Mouse (Mus musculus): ENCODE results near the gene Fam13a.
A peak's percentile ranks its signal among the peaks of the same experiment; 100 is the strongest.

Gene Fam13a

DNA sequence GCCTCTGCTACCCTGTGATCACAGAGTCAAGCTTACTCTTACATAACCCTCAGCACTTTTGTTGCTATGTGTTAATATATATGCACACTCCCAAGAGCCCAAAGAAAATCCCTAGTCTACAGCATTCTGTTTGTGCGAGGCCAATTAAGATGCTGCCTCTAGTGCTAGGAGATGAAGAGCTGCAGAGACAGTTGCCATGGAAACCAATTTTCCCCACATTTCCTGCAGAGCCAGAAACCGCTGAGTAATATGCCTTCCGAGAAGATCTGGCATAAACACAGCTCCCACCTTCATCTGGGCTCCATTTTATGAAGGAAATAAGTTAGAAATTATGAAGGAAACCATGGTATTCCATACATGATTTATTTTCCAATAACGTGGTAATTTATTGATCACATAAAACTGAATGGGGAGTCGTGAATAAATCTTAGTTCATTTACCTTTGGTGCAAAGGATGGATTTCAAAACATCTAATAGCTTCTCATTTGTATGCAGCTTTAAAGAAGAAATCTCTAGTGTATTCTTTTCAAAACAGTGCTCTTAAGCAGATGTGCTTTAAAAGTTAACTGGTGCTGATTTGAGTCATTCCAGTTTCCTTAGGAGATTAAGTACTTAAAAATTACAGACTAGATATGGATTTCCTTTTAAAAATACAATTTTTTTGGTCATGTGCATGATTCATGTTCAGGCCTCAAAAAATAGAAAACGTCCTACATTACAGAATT lies 91.0 kb downstream of the Fam13a start:
- no peak for DNase-seq (ENCODE audit: low spot score)

DNA sequence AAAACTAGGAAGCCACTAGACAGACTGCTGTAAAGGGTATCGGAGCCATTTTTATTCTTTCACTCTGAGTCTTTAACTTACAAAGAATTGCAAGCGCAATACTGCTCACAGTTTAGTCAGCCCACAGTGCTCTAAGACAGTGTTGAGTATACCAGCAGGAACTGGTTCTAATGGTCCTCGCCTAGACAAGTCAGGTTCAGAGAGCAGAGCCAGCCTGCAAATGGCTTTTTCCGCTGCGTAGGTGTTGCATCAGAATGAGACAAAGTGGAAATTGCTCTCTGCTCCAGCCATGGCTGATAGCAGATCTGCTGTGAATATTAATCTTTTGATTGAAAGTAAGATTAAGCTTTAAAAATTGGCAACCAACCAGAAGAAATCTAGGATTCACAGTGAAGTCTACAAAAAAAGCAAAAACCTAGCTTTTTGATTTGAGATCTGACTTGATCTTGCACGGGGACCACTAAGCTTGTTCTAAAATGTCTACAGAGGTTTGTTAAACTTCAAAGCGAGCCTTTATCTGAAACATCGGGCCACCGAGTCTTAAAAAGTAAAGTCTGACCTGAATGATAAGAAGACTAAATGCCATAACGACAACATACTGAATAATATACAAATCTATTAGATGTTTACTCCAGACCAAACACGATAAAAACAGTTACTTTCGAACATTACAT lies 91.7 kb downstream of the Fam13a start:
- no peak for DNase-seq (ENCODE audit: low spot score)

DNA sequence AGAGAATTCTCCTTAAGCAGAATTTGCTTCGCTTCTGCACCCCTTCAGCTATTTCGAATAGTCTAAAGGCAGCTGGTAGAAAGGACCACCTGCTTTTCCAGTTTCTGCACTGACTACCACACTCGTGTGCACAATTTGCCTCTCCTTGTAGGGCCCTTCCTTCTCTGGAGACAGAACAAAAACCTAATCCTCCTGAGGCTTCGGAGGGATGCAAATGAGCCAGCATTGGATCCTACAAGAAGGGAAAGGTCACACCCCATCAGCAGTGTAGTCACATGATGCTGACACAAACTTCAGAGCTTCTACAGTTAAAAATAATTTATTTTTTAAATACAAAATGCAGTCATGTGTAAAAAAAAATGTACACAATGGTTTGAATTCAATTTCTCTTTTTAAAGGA lies 93.2 kb downstream of the Fam13a start:
- DNase-seq (ENCODE audit: low spot score), result no peak

- no peak for DNase-seq (ENCODE audit: low spot score)
Measured at GRCm38 (mm10) chr6:58929911-58930431, 94.4 kb downstream of the Fam13a start.

DNA sequence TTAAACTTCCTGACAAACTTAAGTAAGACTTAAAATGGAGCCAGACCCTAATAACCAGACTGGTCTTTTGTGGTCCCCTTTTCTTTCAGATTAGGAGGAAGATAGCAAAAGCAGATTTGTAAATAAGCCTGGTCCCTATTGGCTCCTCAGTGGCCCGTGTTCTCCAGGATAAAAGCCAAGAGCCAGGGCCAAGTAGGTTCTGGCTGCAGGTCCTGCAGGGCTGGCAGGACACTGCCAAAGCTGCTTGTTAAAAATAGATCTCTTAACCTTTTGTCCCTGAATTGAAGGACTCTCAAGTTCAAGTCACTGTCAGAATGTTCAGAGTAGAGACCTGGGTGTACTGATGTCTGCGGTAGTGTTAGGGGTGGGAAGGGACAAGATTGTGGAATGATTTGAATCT lies 96.5 kb downstream of the Fam13a start:
- DNase-seq (ENCODE audit: low spot score), result no peak

DNA sequence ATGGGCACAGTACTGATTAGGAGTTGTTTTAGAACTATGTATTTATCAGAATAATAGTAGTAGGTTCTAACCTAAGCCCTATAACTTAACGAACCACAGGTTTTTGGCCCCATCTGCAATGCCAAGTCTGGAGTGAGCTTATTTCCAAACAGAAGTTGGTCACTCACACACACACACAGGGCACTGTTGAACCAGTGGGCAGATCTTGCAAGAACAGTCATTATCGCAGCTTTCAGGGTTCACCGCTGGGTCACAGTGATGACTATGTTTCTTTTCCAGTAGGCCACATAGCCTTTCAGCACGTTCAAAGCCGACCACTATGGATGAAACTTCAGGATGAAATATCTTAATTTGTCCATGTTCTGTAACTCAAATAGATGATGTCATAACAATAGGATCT lies 101.8 kb downstream of the Fam13a start:
- no peak for DNase-seq (ENCODE audit: low spot score)

DNA sequence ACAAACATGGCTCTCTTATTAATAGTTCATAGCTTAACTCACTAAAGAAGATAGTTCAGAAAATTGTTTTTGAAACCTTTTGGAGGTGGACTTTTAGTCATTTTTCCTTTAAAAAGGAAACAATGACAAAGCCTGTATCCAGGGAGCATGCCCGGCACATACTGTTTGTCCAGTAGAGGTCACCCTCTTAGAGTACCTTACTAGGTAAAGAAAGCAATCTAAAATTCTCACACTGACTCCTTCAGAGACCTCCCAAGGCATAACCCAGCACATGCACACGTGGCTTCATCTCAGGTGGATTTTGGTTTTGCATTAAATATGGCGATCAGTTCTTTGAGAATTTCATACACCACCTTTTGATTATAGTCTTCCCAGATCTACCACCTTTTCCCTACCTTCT lies 102.7 kb downstream of the Fam13a start:
- DNase-seq (ENCODE audit: low spot score), result no peak

- DNase-seq (ENCODE audit: low spot score), result no peak
Measured at GRCm38 (mm10) chr6:58920735-58921134, 103.6 kb downstream of the Fam13a start.

GRCm38 (mm10) chr6:58916498-58916897 lies 107.9 kb downstream of the Fam13a start:
- DNase-seq (ENCODE audit: low spot score), result no peak

GRCm38 (mm10) chr6:58913971-58914370 lies 110.4 kb downstream of the Fam13a start:
- DNase-seq (ENCODE audit: low spot score), result no peak

GRCm38 (mm10) chr6:58913551-58913950 lies 110.8 kb downstream of the Fam13a start:
- DNase-seq (ENCODE audit: low spot score), result no peak

- no peak for DNase-seq (ENCODE audit: low spot score)
Measured at GRCm38 (mm10) chr6:58912842-58913241, 111.5 kb downstream of the Fam13a start.

GRCm38 (mm10) chr6:58907791-58908190 lies 116.6 kb downstream of the Fam13a start:
- DNase-seq (ENCODE audit: low spot score), result no peak

DNA sequence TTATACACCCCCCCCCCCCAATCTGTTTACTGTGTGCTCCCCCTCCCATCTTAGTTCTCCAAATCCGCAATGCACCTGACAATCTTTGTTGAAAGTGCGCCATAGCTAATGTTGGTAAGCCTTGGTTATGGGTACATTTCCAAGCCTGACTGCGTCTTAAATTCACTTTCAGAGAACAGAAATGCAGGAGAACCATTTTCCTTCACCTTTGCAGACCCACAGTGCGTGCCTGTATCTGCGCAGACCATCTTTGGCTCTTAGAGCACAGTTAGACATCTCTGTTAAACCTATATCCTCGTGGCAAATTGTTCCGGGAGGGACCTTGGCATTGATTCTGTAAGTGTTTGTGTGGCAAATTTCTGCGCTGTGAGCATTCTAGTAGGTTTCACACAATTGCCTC lies 117.0 kb downstream of the Fam13a start:
- DNase-seq (ENCODE audit: low spot score), result no peak

DNA sequence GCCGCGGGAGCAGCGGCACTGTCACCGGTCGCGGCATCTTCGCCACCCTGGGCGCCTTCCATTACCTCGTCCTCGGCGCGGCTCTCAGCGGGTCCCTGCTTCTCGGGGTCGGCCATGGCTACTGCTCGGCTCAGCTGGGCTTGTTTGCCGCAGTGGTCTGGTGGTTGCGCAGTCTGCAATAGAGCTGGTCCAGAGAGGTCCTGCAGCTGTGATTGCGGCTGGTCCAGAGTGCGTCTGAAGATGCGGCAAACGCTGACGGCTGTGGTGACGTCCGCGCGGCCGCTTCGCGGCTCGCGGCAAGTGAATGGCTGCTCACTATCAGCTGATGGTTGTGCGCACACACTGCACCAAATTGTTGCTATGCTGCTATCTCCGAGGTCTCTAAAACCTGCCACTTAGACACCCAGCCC lies 117.5 kb downstream of the Fam13a start, which contains the start of gene Nap1l5:
Gene Nap1l5, minus strand, starts transcription at position 225 of the 410 bp plus-strand sequence.
- peak; percentile 7 for DNase-seq (ENCODE audit: low spot score)

DNA sequence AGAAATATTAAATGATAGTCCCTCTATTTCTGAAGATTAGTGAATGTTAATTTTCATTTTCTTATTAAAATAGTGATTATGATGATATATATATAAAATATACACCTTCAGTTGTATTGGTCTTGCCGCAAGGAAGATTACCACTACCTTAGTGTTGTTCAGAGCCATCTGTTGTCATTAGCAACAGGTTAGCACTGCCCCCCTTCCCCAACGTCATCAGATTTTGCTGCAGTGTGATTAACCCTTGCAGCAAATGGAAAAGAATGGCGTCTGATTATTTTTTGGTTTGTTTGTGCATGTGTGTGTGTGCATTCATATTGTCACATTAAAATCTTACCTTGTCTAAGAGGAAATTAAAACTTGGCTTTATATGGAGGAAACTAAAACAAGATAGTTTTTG lies 119.8 kb downstream of the Fam13a start:
- no peak for DNase-seq (ENCODE audit: low spot score)

DNA sequence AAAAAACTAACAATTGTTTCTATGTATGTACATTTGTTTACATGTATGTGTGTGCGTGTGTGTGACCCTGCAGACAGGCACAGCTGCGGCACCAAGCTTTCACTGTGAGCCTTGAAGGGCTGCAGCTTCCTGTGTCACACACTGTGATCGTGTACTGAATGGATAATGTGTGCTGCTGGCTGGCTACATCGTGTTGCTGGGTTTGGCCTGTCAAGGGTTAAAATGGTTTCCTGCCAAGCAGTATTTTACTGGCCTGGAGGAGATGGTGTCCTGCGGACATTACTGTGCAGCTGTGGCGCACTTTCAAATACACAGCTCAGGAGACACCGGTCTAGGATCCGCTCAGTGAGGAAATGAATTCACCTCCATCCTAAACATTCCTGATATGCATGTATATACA lies 121.2 kb downstream of the Fam13a start:
- DNase-seq (ENCODE audit: low spot score), result no peak

DNA sequence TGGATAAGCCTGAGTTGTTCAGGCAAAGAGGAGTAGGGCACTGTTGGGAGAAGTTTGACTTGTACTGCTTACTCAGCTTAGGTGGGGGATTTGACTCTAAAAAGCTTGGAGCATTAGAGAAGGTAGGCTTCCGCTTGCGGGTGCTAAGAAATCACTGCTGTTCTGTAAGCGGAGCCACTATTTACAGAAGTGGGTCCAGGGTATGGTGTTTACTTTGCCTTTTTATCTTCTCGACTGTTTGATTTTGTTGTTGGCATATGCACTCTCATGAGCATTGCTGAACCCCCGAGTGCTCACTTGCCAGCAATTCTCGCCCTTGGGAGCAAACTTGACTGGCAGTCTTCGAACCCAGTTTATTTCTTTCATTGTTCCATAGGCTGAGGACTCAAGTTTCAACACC lies 123.8 kb downstream of the Fam13a start:
- DNase-seq (ENCODE audit: low spot score), result no peak

- no peak for DNase-seq (ENCODE audit: low spot score)
Measured at GRCm38 (mm10) chr6:58899076-58899475, 125.3 kb downstream of the Fam13a start.

DNA sequence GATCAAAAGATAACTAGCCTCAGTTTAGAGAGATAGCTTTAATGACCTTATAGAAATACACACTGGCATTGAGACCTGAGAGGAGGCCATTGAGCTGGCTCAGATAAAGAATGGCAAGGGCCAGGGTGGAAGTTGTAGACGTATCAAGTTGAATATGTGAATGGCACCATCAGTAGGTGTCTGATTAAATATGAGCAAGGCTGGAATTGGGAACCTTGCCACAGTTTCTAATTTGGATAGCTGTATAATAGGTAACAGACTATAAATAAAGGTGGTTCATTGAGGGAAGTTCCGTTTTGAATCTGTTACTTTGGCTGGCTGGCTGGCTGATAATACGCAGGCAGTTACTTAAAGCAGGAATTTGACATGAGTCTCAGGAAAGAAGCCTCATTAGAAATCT lies 127.7 kb downstream of the Fam13a start:
- no peak for DNase-seq (ENCODE audit: low spot score)

DNA sequence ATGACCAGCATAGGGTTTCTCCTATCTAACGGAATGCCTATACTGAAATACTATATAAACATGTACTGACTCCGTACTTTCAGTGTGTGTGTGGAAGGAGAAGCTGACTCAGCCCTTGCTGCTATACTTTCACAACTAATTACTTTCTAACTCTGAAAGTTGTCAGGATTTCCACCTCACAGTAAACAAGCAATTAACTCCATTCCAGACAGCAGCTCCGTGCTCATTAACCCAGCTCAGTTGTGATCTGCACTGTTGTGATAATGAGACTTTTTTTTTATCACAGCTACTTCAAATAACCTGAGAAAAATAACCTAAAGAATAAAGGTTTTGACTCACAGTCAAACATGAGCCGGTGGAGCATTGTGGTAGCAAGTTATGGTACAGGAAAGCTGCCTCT lies 129.4 kb downstream of the Fam13a start:
- DNase-seq (ENCODE audit: low spot score), result no peak

DNA sequence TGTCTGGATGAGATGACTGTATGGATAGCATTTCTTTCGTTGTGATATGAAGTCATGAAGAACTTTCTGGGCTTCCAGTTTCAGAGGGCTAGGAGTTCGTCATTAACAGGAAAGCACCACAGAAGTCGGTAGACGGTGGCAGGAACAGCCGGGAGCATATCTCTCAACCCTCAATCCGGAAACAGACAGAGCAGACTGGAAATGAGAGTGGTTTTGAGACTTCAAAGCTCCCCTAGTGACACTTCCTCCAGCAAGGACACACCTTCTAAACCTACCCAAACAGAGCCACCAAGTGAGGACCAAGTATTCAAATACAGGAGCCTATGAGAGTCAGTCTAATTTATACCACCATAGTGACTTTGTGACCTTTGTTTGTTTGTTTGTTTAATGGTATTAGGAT lies 131.0 kb downstream of the Fam13a start:
- DNase-seq (ENCODE audit: low spot score), result no peak

DNA sequence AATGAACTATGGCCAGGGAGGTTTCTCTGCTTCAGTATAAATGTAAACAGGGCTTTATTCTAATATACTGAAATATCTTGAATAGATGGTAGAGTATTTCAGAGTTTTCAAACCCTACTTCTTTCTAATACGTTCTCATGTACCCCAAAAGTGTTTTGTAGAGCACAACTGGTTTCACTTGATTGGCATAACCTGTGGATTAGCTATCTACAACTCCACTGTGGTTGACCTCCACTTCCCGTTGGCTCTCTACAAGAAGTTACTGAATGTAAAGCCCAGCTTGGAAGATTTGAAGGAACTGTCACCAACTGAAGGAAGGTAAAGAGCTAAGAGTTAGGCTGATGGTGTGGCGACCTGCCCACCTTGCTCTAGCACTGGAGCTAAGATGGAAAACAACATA lies 134.4 kb downstream of the Fam13a start:
- no peak for DNase-seq (ENCODE audit: low spot score)

- no peak for DNase-seq (ENCODE audit: low spot score)
Measured at GRCm38 (mm10) chr6:58882271-58882670, 142.1 kb downstream of the Fam13a start.
